Comparison of ENCODE assay signal across 8 mouse cellular contexts in genomic region chr17:21650364-21650907, GRCm38 (mm10). TPM values are rescaled to one million over a fixed set of nuclear protein-coding genes. Genes with fewer than 3 reads are reported as not detected.
DNase-seq lines count a peak whose midpoint lies in the region; ATAC-seq and TF ChIP-seq lines count a peak whose summit lies in the region.
"Not testable (repeated sequence)": the region's sequence is repeated elsewhere in the genome, so short reads cannot be mapped to it uniquely, and the experiment has no call there.

TSS of gene Zfp983 (plus strand) at chr17:21650624.

- ATAC-seq in kidney, embryonic 14.5 days (ENCODE audit: low FRiP score, low TSS enrichment), result peak; percentile 100
- ATAC-seq in limb, embryonic 15.5 days (ENCODE audit: insufficient number of reproducible peaks, low FRiP score, low TSS enrichment, low read depth), result peak; percentile 98

- WGBS in kidney, embryonic 14.5 days, result under 1% methylated on average over 17 of the region's 17 CpGs
- WGBS in limb, embryonic 15.5 days, result under 1% methylated on average over 17 of the region's 17 CpGs

- H3K4me2 ChIP-seq in kidney, embryonic 14.5 days (replicated peaks; ENCODE audit: low read depth, low read length), result peak within 1 kb of the TSS; percentile 30
- peak within 1 kb of the TSS; percentile 44 for H3K4me2 ChIP-seq in limb, embryonic 15.5 days

- not testable (repeated sequence) for H3K36me3 ChIP-seq in kidney, embryonic 14.5 days (ENCODE audit: control insufficient read depth, insufficient read depth, low read length); limb, embryonic 15.5 days

- H3K4me3 ChIP-seq in bone marrow macrophage, adult 2 months (ENCODE audit: insufficient read depth, low read length), result peak within 1 kb of the TSS; percentile 70
- peak within 1 kb of the TSS; percentile 51 for H3K4me3 ChIP-seq in embryonic fibroblast, embryonic 13.5 days (ENCODE audit: insufficient read depth, low read length)
- H3K4me3 ChIP-seq in kidney, embryonic 14.5 days (ENCODE audit: low read length), result peak within 1 kb of the TSS; percentile 42
- peak within 1 kb of the TSS; percentile 48 for H3K4me3 ChIP-seq in limb, embryonic 15.5 days

- not testable (repeated sequence) for H3K9me3 ChIP-seq in kidney, embryonic 14.5 days (ENCODE audit: control insufficient read depth, low read length); limb, embryonic 15.5 days

- peak within 1 kb of the TSS; percentile 5; the same call in 1 of the 2 replicates for H3K9ac ChIP-seq in kidney, embryonic 14.5 days (ENCODE audit: low read depth, low read length)
- H3K9ac ChIP-seq in limb, embryonic 15.5 days, result 0 out of 2 replicates have a peak within 1 kb of the TSS, but pooled peaks have one; percentile 26

- not testable (repeated sequence) for TF ChIP-seq POLR2A in bone marrow macrophage, adult 2 months (IDR thresholded peaks at IDR 0.05; ENCODE audit: borderline replicate concordance, low read depth, low read length)
- peak; percentile 88 for TF ChIP-seq POLR2A in embryonic fibroblast, embryonic 13.5 days (IDR thresholded peaks at IDR 0.05; ENCODE audit: low read depth, low read length)

- H3K4me1 ChIP-seq in bone marrow macrophage, adult 2 months (ENCODE audit: control insufficient read depth, insufficient read depth, low read length); embryonic fibroblast, embryonic 13.5 days (ENCODE audit: control insufficient read depth, insufficient read depth, low read length); kidney, embryonic 14.5 days (ENCODE audit: control insufficient read depth, insufficient read depth, low read length); limb, embryonic 15.5 days: not testable (repeated sequence)

- peak within 1 kb of the TSS; percentile 54 for H3K27ac ChIP-seq in bone marrow macrophage, adult 2 months (ENCODE audit: insufficient read depth, low read depth, low read length)
- peak within 1 kb of the TSS; percentile 89 for H3K27ac ChIP-seq in embryonic fibroblast, embryonic 13.5 days (ENCODE audit: insufficient read depth, low read length)
- H3K27ac ChIP-seq in kidney, embryonic 14.5 days (ENCODE audit: low read depth, low read length), result peak within 1 kb of the TSS; percentile 62; the same call in 1 of the 2 replicates
- peak within 1 kb of the TSS; percentile 86 for H3K27ac ChIP-seq in limb, embryonic 15.5 days

- TF ChIP-seq CTCF in bone marrow macrophage, adult 2 months (IDR thresholded peaks at IDR 0.05; ENCODE audit: low read depth, low read length); embryonic fibroblast, embryonic 13.5 days (IDR thresholded peaks at IDR 0.05; ENCODE audit: borderline replicate concordance, insufficient read depth, low read length): not testable (repeated sequence)

- H3K27me3 ChIP-seq in kidney, embryonic 14.5 days (ENCODE audit: control insufficient read depth, insufficient read depth, low read length); limb, embryonic 15.5 days: not testable (repeated sequence)

- DNase-seq in A20 (ENCODE audit: low read depth, low spot score), result peak; percentile 95
- peak; percentile 87 for DNase-seq in heart, adult 9 months (ENCODE audit: low spot score in 2 of 2)
- DNase-seq in monocyte, adult 2 months (ENCODE audit: low read depth in 1 of 2, low spot score in 2 of 2), result peak; percentile 71 to 78
- DNase-seq in spleen, postnatal 36 days (ENCODE audit: low spot score in 2 of 2), result peak; percentile 88 to 89

RNA-seq across cellular contexts. Expression of gene Zfp983, which starts in this region (rescaled TPM):
- polyA plus RNA-seq in bone marrow macrophage, adult 2 months (2012; ENCODE audit: insufficient read depth, insufficient read length, missing spikeins), result 4.7 and 5.9 TPM in 2 replicates
- polyA plus RNA-seq in embryonic fibroblast, embryonic 13.5 days (2011; ENCODE audit: insufficient read length, low read depth, missing spikeins), result 2.9 and 4.6 TPM in 2 replicates
- 2.6 and 4.4 TPM in 2 replicates for polyA plus RNA-seq in kidney, embryonic 14.5 days (2014; fragmentation: Nextera tagmentation; extraction: Ambion mirVana)
- polyA plus RNA-seq in limb, embryonic 15.5 days (2015; fragmentation: Nextera tagmentation; extraction: Ambion mirVana), result 4.9 and 5.1 TPM in 2 replicates

Comparison
In these comparisons a context has a peak if more than half of its experiments do, and no peak if none do; other contexts are left out.
1. Peak in every context shown above with its lines: DNase-seq, ATAC-seq, H3K4me3 ChIP-seq and H3K27ac ChIP-seq.